Mouse (Mus musculus): ENCODE data around the gene Spata45.

DNA sequence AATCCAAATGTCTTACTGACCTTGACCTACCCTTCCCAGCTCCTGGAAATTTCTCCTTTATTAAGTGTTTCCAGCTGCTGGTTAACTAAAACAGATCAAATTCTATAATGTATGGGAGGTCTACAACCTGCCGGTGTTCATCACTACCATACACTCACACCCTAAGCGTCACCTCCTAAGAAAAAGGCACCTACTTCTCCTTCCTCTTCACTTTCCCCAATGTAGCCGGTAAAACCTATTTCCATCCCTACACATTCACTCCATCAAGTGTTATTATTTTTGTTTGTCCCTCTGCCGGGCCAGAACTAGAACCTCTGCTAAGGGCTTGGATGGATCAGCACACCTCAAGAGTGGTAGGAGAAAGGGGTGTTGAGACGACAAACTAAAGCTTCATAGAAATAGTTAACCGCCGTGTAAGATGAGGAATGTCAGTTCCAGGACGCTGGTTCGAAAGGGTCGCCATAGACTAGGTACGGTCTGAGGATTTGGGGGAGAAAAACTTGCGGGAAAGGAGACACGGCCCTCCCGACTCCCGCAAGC is 25.9 kb downstream of the Spata45 start:
- TF ChIP-seq ZC3H11A (IDR thresholded peaks at IDR 0.05; ENCODE audit: borderline replicate concordance, low read depth, low read length) (no peak), HCFC1 (IDR thresholded peaks at IDR 0.05; ENCODE audit: borderline replicate concordance, insufficient read depth, low read length) (no peak)
